Mouse (Mus musculus) limb, embryonic 14.5 days (tissue): Measurements from ENCODE around the gene Fignl1. TPM values are rescaled to one million over a fixed set of nuclear protein-coding genes. Genes with fewer than 3 reads are reported as not detected.

Experiments used
- ATAC-seq: fragments of 200-750 bp; cut with Nextera tagmentation; 2 replicates; pipeline ENCODE4 v1.8.0; 2017; ENCODE audit warnings: low read depth, moderate number of reproducible peaks, moderate TSS enrichment; ENCODE audit not compliant: low FRiP score
- DNase-seq: peaks from one replicate; pipeline ENCODE4 v3.0.0-alpha.2; 2015; ENCODE audit warnings: low spot score
- H3K27ac ChIP-seq: fragments of 300-500 bp; sonication (generic); replicated peaks from 2 replicates; pipeline ENCODE4 v1.5.1; 2014; ENCODE audit warnings: low read depth, mild to moderate bottlenecking, low read length, moderate library complexity, mixed read lengths
- H3K27me3 ChIP-seq: fragments of 300-500 bp; sonication (generic); 2 replicates; pipeline ENCODE4 v1.6.1; 2014; ENCODE audit warnings: low read length, mixed read lengths; ENCODE audit not compliant: control insufficient read depth, insufficient read depth
- H3K36me3 ChIP-seq: fragments of 300-500 bp; sonication (generic); 2 replicates; pipeline ENCODE4 v1.6.1; 2014; ENCODE audit warnings: mild to moderate bottlenecking, low read length, moderate library complexity, mixed read lengths; ENCODE audit not compliant: control insufficient read depth, insufficient read depth
- H3K4me1 ChIP-seq: fragments of 300-500 bp; sonication (generic); 2 replicates; pipeline ENCODE4 v1.6.1; 2014; ENCODE audit warnings: antibody characterized with exemption, low read length, mixed read lengths; ENCODE audit not compliant: control insufficient read depth, insufficient read depth
- H3K4me2 ChIP-seq: fragments of 300-500 bp; sonication (generic); replicated peaks from 2 replicates; pipeline ENCODE4 v1.6.1; 2014; ENCODE audit warnings: low read depth, mild to moderate bottlenecking, low read length, moderate library complexity; ENCODE audit not compliant: severe bottlenecking
- H3K4me3 ChIP-seq: fragments of 300-500 bp; sonication (generic); replicated peaks from 2 replicates; pipeline ENCODE4 v1.5.1; 2014; ENCODE audit warnings: low read length
- H3K9ac ChIP-seq: fragments of 300-500 bp; sonication (generic); 2 replicates; pipeline ENCODE4 v1.6.1; 2014; ENCODE audit warnings: mild to moderate bottlenecking, low read depth, low read length, moderate library complexity; ENCODE audit not compliant: severe bottlenecking
- H3K9me3 ChIP-seq: fragments of 300-500 bp; sonication (generic); 2 replicates; pipeline ENCODE4 v1.6.1; 2016; ENCODE audit warnings: low read length; ENCODE audit not compliant: control insufficient read depth
- POLR2A ChIP-seq: fragments of 200-500 bp; IDR thresholded peaks from 2 replicates; pipeline ENCODE4 v1.8.0; 2012; ENCODE audit warnings: inconsistent platforms, mild to moderate bottlenecking, moderate library complexity, borderline replicate concordance; ENCODE audit not compliant: insufficient read depth, insufficient read length; ENCODE audit errors: extremely low read depth
- WGBS: fragments of 180-500 bp; shearing (Covaris S2); extraction: QIAGEN DNeasy Blood & Tissue Kit; methylation state at CpG from one replicate; pipeline ENCODE4 v1.1.7; 2014; 5-methylcytosine and 5-hydroxymethylcytosine counted together
- polyA plus RNA-seq, 2 experiments: library from polyadenylated mRNA; depleted of rRNA in 1 of 2; stranded (reverse) in 1 of 2; unstranded in 1 of 2; fragments of >200 nt; fragmentation: Nextera tagmentation in 1 of 2; extraction: Ambion mirVana in 1 of 2; gene quantifications; 2 replicates each; pipeline versions ENCODE4 v1.2.1 to v1.2.3; 2012 to 2014

Gene Fignl1
- polyA plus RNA-seq, 2 experiments = 20.0 to 46.5 TPM

DNA sequence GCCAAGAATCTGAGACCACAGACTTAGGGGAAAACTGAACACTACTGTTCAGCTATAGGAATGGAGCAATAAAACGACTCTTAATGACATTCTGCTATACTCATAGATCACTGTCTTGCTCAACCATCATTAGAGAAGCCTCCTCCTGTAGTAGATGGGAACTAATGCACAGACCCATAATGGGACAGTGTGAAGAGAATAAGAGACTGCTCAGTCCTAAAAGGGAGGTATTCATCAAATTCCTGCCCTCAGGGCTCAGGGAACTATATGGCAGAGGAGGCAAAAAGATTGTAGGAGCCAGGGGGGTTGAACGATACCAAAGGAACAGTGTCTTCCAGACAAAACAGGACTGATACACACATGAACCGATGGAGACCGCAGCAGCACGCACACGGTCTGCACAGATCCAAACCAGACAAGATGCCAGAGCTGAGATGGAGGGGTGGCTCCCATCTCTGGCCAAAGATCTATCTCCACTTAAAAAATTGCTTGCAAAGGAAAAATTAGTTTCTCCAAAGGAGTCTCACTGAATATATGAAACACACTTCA, 43.3 kb upstream of the Fignl1 start:
- Histone ChIP-seq H3K27me3 (no peaks in the 10 kb centered on the region), H3K4me3 (no peak overlapping the region), H3K9me3 (no peaks in the 10 kb centered on the region), H3K9ac (no peak overlapping the region), H3K4me2 (no peak overlapping the region), H3K4me1 (peaks cover 43% of the 10 kb centered on the region), H3K27ac (peak overlapping the region; percentile 61), H3K36me3 (no peaks in the 10 kb centered on the region)
- peak; percentile 32; the same call in 1 of the 2 replicates for ATAC-seq
- 63% methylated on average over 6 of the region's 6 CpGs for WGBS
- TF ChIP-seq POLR2A = no peak
- DNase-seq = no peak

DNA sequence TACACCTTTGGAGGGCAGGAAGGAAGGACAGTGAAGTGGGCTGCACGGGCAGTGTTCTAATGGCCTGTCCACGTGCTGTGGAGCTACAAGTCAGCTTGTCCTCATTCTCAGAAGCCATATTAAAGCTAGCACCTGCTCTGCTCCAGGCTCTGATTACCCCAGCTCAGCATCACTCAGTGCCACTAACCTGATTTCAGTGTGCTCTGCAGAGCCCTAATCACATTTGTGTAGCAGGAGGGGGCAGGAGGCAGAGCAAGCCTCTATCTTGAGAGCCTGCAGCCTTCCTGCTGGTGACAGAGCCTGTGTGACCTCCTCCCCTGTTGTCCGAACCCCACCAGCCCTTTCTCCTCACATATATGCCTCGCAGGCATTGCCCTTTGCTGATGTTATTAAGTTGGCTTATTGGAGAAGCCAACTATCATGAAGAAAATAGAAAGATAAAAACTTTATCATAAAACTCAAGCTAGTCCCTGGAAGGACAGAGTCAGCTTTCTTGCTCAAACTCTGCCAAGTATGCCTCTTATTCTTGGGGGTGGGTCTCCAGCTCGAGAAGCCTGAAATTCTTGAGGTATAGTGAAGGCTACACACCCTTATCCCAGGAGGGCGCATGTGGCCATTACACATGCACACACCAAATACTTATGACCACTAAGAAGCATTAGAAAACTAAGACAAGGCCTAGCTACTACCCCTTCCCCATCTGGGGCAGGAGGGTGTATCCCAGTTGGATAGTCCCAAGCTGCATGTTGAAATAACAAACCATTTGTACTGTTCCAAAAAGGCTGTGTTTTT, 41.9 kb upstream of the Fignl1 start:
- H3K27me3 ChIP-seq = no peaks in the 10 kb centered on the region
- 53% methylated on average over 6 of the region's 6 CpGs for WGBS
- H3K27ac ChIP-seq = peak overlapping the region; percentile 71
- no peaks in the 10 kb centered on the region for H3K9me3 ChIP-seq
- H3K9ac ChIP-seq = no peak overlapping the region
- H3K36me3 ChIP-seq = no peaks in the 10 kb centered on the region
- no peak overlapping the region for H3K4me3 ChIP-seq
- no peak overlapping the region for H3K4me2 ChIP-seq
- TF ChIP-seq POLR2A = no peak
- peaks cover 35% of the 10 kb centered on the region for H3K4me1 ChIP-seq
- DNase-seq (no peak), ATAC-seq (no peak)

GRCm38 (mm10) chr11:11849513-11850311, 41.0 kb upstream of the Fignl1 start:
- 0 out of 2 replicates have a peak overlapping the region, but pooled peaks have one; percentile 71 for H3K27ac ChIP-seq
- no peaks in the 10 kb centered on the region for H3K36me3 ChIP-seq

DNA sequence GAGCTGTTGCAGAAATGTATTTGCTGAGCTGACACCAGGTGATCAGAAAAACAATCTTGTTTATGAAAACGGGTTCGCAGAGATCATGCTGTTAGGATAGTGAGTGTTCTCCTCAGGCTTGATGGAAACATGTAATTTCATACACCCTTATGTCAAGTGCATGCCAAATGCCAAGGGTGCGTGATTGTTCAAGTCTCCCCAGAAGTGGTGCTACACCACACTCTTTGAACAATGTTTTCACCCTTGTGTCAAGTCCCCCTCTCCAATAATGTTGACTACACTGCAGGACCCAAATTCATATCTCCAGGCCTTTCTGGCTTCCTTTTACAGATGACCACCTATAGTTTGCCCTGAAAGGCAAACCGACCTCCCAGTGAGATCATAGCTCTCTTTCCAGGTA, 39.7 kb upstream of the Fignl1 start:
- no peaks in the 10 kb centered on the region for H3K27me3 ChIP-seq
- ATAC-seq (no peak), DNase-seq (no peak)
- H3K4me1 ChIP-seq = peaks cover 28% of the 10 kb centered on the region
- WGBS = 94% methylated on average over 4 of the region's 4 CpGs
- H3K27ac ChIP-seq = no peak overlapping the region
- no peak overlapping the region for H3K4me2 ChIP-seq
- no peak overlapping the region for H3K9ac ChIP-seq
- H3K4me3 ChIP-seq = no peak overlapping the region
- TF ChIP-seq POLR2A = no peak
- H3K9me3 ChIP-seq = no peaks in the 10 kb centered on the region
- no peaks in the 10 kb centered on the region for H3K36me3 ChIP-seq

More at GRCm38 (mm10) chr11:11849513-11850311, 41.0 kb upstream of the Fignl1 start:
- Histone ChIP-seq H3K9ac (no peak overlapping the region), H3K27me3 (no peaks in the 10 kb centered on the region), H3K4me2 (no peak overlapping the region), H3K4me1 (peaks cover 30% of the 10 kb centered on the region), H3K4me3 (no peak overlapping the region), H3K9me3 (no peaks in the 10 kb centered on the region)
- ATAC-seq (no peak), DNase-seq (no peak)
- 58% methylated on average over 13 of the region's 13 CpGs for WGBS
- no peak for TF ChIP-seq POLR2A

DNA sequence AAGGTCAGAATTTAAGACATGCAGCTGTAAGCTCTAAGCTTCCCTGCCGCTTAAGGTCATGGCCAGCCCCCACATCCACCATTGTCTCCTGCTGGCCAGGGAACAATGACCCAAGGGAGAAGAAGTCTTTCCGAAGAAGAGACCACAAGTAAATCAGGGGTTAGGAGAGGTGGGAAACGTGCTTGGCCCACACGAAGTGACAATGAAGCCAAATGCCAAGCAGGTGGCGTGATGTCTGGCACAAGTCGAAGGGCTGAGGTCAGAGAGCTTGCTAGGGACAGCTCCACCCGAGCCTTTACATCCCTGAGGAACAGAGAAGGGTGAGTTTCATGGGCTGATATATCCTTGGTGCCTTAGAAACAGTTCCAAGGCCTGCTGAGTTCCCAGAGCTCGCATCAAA, 36.3 kb upstream of the Fignl1 start:
- no peak for TF ChIP-seq POLR2A
- no peak overlapping the region for H3K4me2 ChIP-seq
- H3K27me3 ChIP-seq = no peaks in the 10 kb centered on the region
- no peak for DNase-seq
- H3K4me3 ChIP-seq = no peak overlapping the region
- H3K9ac ChIP-seq = no peak overlapping the region
- ATAC-seq = no peak
- no peaks in the 10 kb centered on the region for H3K9me3 ChIP-seq
- 58% methylated on average over 8 of the region's 8 CpGs for whole genome bisulfite sequencing
- no peaks in the 10 kb centered on the region for H3K36me3 ChIP-seq
- peaks cover 10% of the 10 kb centered on the region for H3K4me1 ChIP-seq
- H3K27ac ChIP-seq = peak overlapping the region; percentile 74
